Mouse (Mus musculus): Measurements from ENCODE around the gene Aco2. TPM values are rescaled to one million over a fixed set of nuclear protein-coding genes. Genes with fewer than 3 reads are reported as not detected.
"Not testable (repeated sequence)": the region's sequence is repeated elsewhere in the genome, so short reads cannot be mapped to it uniquely, and the experiment has no call there.

The Aco2 gene
- polyA plus RNA-seq, 1 experiment from 2014 or later = 298 TPM

- Histone ChIP-seq H3K9me3 (replicated peaks) (no peaks in the 10 kb centered on the region), H3K4me2 (no peak overlapping the region), H3K27me3 (replicated peaks) (no peaks in the 10 kb centered on the region), H3K9ac (replicated peaks) (no peak overlapping the region), H3K4me1 (peaks cover 4% of the 10 kb centered on the region), H3K27ac (replicated peaks) (no peak overlapping the region), H3K4me3 (replicated peaks) (no peak overlapping the region), H3K36me3 (peaks cover 29% of the 10 kb centered on the region)
- 90% methylated on average over 6 of the region's 6 CpGs for WGBS
- ATAC-seq (ENCODE audit: low FRiP score) = no peak
These were observed 14.9 kb downstream of the Aco2 start for GRCm38 (mm10) chr15:81886795-81887550.

- ATAC-seq (ENCODE audit: low FRiP score) = no peak
- H3K9ac ChIP-seq (replicated peaks) = no peak overlapping the region
- H3K4me3 ChIP-seq (replicated peaks) = no peak overlapping the region
- no peak overlapping the region for H3K4me2 ChIP-seq
- H3K4me1 ChIP-seq = no peaks in the 10 kb centered on the region; the same call in 1 of the 2 replicates
- H3K27me3 ChIP-seq (replicated peaks) = no peaks in the 10 kb centered on the region
- 94% methylated on average over 7 of the region's 7 CpGs for WGBS
- no peak overlapping the region for H3K27ac ChIP-seq (replicated peaks)
- H3K9me3 ChIP-seq (replicated peaks) = no peaks in the 10 kb centered on the region
- H3K36me3 ChIP-seq = peaks cover 48% of the 10 kb centered on the region
These were observed 17.1 kb downstream of the Aco2 start for GRCm38 (mm10) chr15:81889175-81889574.

DNA sequence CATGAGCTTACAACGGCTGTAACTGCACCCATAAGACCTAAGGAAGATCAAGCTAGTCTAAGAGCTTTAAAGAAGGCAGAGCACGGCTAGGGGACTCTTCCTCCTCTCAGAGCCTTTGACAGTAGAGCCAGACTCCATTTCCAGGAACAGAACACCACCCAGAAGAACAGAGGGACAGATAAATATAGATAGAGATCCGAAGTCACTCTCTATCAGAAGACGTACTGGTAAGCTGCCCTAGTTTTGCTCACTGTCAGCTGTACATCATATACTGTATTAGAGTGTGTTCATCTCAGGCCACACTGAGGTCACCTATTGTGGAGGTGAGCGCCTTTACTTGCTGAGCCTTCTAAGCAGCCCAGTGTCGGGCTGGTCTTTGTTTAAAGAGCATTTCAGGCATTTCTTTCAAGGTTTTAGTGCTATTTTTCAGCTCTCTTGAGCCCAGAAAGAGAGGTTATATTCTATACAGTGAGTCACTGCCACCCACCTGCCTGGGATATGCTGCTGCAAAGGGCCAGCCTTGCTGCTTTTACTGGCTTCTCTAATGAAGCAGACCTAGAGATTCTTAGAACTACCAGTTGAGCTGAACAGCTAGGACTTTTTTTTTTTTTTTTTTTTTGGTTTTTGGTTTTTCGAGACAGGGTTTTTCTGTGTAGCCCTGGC is 19.2 kb downstream of the Aco2 start:
- Histone ChIP-seq H3K4me1 (no peaks in the 10 kb centered on the region; the same call in 1 of the 2 replicates), H3K4me2 (no peak overlapping the region), H3K4me3 (replicated peaks) (no peak overlapping the region), H3K9ac (replicated peaks) (no peak overlapping the region), H3K27me3 (replicated peaks) (no peaks in the 10 kb centered on the region), H3K27ac (replicated peaks) (no peak overlapping the region), H3K9me3 (replicated peaks) (no peaks in the 10 kb centered on the region), H3K36me3 (peaks cover 63% of the 10 kb centered on the region)
- WGBS = 93% methylated on average over 7 of the region's 7 CpGs
- no peak for ATAC-seq (ENCODE audit: low FRiP score)

GRCm38 (mm10) chr15:81891822-81892580 is 19.9 kb downstream of the Aco2 start:
- Histone ChIP-seq H3K4me1 (no peaks in the 10 kb centered on the region; the same call in 1 of the 2 replicates), H3K27me3 (replicated peaks) (no peaks in the 10 kb centered on the region), H3K27ac (replicated peaks) (no peak overlapping the region), H3K9me3 (replicated peaks) (no peaks in the 10 kb centered on the region), H3K36me3 (peaks cover 70% of the 10 kb centered on the region), H3K4me3 (replicated peaks) (no peak overlapping the region), H3K4me2 (no peak overlapping the region), H3K9ac (replicated peaks) (no peak overlapping the region)
- 95% methylated on average over 8 of the region's 8 CpGs for WGBS
- ATAC-seq (ENCODE audit: low FRiP score) = no peak

GRCm38 (mm10) chr15:81894002-81894401 is 21.9 kb downstream of the Aco2 start:
- H3K9me3 ChIP-seq (replicated peaks) = no peaks in the 10 kb centered on the region
- no peak for ATAC-seq (ENCODE audit: low FRiP score)
- H3K4me3 ChIP-seq (replicated peaks) = no peak overlapping the region
- H3K27me3 ChIP-seq (replicated peaks) = no peaks in the 10 kb centered on the region
- H3K27ac ChIP-seq (replicated peaks) = no peak overlapping the region
- H3K36me3 ChIP-seq = peaks cover 86% of the 10 kb centered on the region
- no peaks in the 10 kb centered on the region for H3K4me1 ChIP-seq
- WGBS = 88% methylated on average over 1 of the region's 1 CpGs
- H3K9ac ChIP-seq (replicated peaks) = no peak overlapping the region
- no peak overlapping the region for H3K4me2 ChIP-seq

DNA sequence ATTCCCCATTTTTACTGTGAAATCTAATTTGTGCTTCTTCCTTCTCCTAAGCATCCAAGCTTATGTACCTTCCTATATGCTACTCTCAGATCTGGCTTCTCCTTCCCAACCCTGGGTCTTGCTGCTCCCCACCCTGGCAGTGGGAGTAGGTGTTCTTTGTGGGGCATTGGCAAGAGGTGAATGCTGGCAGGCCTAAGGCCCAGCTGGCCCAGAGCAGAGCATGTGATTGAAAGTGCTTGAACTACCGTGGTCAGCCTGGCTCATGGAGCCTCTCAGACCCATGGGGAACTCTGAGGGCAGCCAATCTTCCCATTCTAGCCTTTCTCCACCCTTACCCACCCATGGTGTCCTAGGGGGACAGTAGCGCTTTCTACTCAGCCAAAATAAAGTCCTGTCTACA is 24.3 kb downstream of the Aco2 start:
- no peak overlapping the region for H3K4me3 ChIP-seq (replicated peaks)
- no peaks in the 10 kb centered on the region for H3K27me3 ChIP-seq (replicated peaks)
- H3K27ac ChIP-seq (replicated peaks) = no peak overlapping the region
- no peak for ATAC-seq (ENCODE audit: low FRiP score)
- H3K9ac ChIP-seq (replicated peaks) = no peak overlapping the region
- 86% methylated on average over 2 of the region's 2 CpGs for WGBS
- H3K36me3 ChIP-seq = peaks cover 84% of the 10 kb centered on the region
- no peaks in the 10 kb centered on the region for H3K9me3 ChIP-seq (replicated peaks)
- no peak overlapping the region for H3K4me2 ChIP-seq
- no peaks in the 10 kb centered on the region for H3K4me1 ChIP-seq

GRCm38 (mm10) chr15:81897607-81898285 is 25.6 kb downstream of the Aco2 start:
- Histone ChIP-seq H3K27ac (replicated peaks) (no peak overlapping the region), H3K36me3 (peaks cover 85% of the 10 kb centered on the region), H3K4me3 (replicated peaks) (no peak overlapping the region), H3K9ac (replicated peaks) (no peak overlapping the region), H3K4me1 (no peaks in the 10 kb centered on the region), H3K4me2 (no peak overlapping the region), H3K27me3 (replicated peaks) (no peaks in the 10 kb centered on the region), H3K9me3 (replicated peaks) (no peaks in the 10 kb centered on the region)
- ATAC-seq (ENCODE audit: low FRiP score) = no peak
- WGBS = 93% methylated on average over 5 of the region's 5 CpGs

- H3K27ac ChIP-seq (replicated peaks) = no peak overlapping the region
- no peak for ATAC-seq (ENCODE audit: low FRiP score)
- H3K36me3 ChIP-seq = peaks cover 88% of the 10 kb centered on the region
- no peak overlapping the region for H3K9ac ChIP-seq (replicated peaks)
- H3K4me1 ChIP-seq = no peaks in the 10 kb centered on the region
- whole genome bisulfite sequencing = 94% methylated on average over 2 of the region's 2 CpGs
- no peak overlapping the region for H3K4me3 ChIP-seq (replicated peaks)
- no peaks in the 10 kb centered on the region for H3K9me3 ChIP-seq (replicated peaks)
- no peaks in the 10 kb centered on the region for H3K27me3 ChIP-seq (replicated peaks)
- no peak overlapping the region for H3K4me2 ChIP-seq
These were observed 26.6 kb downstream of the Aco2 start for GRCm38 (mm10) chr15:81898751-81899150.

- no peak overlapping the region for H3K4me3 ChIP-seq (replicated peaks)
- WGBS = 37% methylated on average over 2 of the region's 2 CpGs
- H3K27ac ChIP-seq (replicated peaks) = no peak overlapping the region
- no peaks in the 10 kb centered on the region for H3K9me3 ChIP-seq (replicated peaks)
- no peak overlapping the region for H3K9ac ChIP-seq (replicated peaks)
- H3K27me3 ChIP-seq (replicated peaks) = no peaks in the 10 kb centered on the region
- no peak overlapping the region for H3K4me2 ChIP-seq
- H3K36me3 ChIP-seq = peaks cover 95% of the 10 kb centered on the region
- no peak for ATAC-seq (ENCODE audit: low FRiP score)
- no peaks in the 10 kb centered on the region for H3K4me1 ChIP-seq
These were observed 32.8 kb downstream of the Aco2 start for GRCm38 (mm10) chr15:81904939-81905338.

GRCm38 (mm10) chr15:81907953-81908352 is 35.8 kb downstream of the Aco2 start:
- Histone ChIP-seq H3K9me3 (replicated peaks) (no peaks in the 10 kb centered on the region), H3K9ac (replicated peaks) (no peak overlapping the region), H3K4me2 (no peak overlapping the region), H3K36me3 (peaks cover 95% of the 10 kb centered on the region), H3K4me1 (no peaks in the 10 kb centered on the region), H3K4me3 (replicated peaks) (no peak overlapping the region), H3K27me3 (replicated peaks) (no peaks in the 10 kb centered on the region), H3K27ac (replicated peaks) (no peak overlapping the region)
- no peak for ATAC-seq (ENCODE audit: low FRiP score)
- 95% methylated on average over 8 of the region's 8 CpGs for WGBS

DNA sequence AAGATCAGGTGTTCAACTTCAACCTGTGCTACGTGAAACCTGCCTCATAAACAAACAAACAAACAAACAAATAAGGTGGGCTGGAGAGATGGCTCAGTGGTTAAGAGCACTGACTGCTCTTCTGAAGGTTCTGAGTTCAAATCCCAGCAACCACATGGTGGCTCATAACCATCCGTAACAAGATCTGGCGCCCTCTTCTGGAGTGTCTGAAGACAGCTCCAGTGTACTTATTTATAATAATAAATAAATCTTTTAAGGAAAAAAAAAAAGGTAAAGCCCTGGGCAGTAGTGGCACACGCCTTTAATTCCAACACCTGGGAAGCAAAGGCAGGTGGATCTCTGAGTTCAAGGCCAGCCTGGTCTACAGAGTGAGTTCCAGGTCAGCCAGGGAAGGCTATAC is 36.7 kb downstream of the Aco2 start:
- H3K9me3 ChIP-seq (replicated peaks); H3K9ac ChIP-seq (replicated peaks); H3K27me3 ChIP-seq (replicated peaks); H3K4me1 ChIP-seq; H3K27ac ChIP-seq (replicated peaks); H3K4me3 ChIP-seq (replicated peaks); H3K4me2 ChIP-seq; ATAC-seq (ENCODE audit: low FRiP score): not testable (repeated sequence)
- WGBS = 94% methylated on average over 4 of the region's 4 CpGs
- H3K36me3 ChIP-seq = peaks cover 95% of the 10 kb centered on the region
